Mouse (Mus musculus) E14TG2a.4 (cell line): ENCODE results near the gene Elf1.

Experiments
- H3K27me3 ChIP-seq: 2 replicates; pipeline ENCODE4 v1.6.1; 2014; ENCODE audit warnings: low read length, control low read depth; ENCODE audit not compliant: insufficient read depth
- H3K36me3 ChIP-seq: 2 replicates; pipeline ENCODE4 v1.6.1; 2014; ENCODE audit warnings: low read length, control low read depth; ENCODE audit not compliant: insufficient read depth
- H3K4me1 ChIP-seq: replicated peaks from 2 replicates; pipeline ENCODE4 v1.6.1; 2014; ENCODE audit warnings: low read depth, low read length, control low read depth
- H3K4me3 ChIP-seq: replicated peaks from 2 replicates; pipeline ENCODE4 v1.5.1; 2014; ENCODE audit warnings: mild to moderate bottlenecking, low read length
- H3K9me3 ChIP-seq: 2 replicates; pipeline ENCODE4 v1.6.1; 2014; ENCODE audit warnings: low read length, control low read depth
- CTCF ChIP-seq: conservative IDR thresholded peaks from 2 replicates; pipeline ENCODE4 v1.5.1; 2014; ENCODE audit warnings: low read length
- NANOG ChIP-seq: IDR thresholded peaks from 2 replicates; pipeline ENCODE4 v1.6.1; 2014; ENCODE audit warnings: borderline replicate concordance, low read length, mixed read lengths
- POU5F1 ChIP-seq: IDR thresholded peaks from 2 replicates; pipeline ENCODE4 v1.6.1; 2014; ENCODE audit warnings: low read length, borderline replicate concordance

The Elf1 gene

GRCm38 (mm10) chr14:79460401-79460800 lies 20.6 kb upstream of the Elf1 start:
- TF ChIP-seq CTCF (no peak), NANOG (no peak), POU5F1 (no peak)
- no peaks in the 10 kb centered on the region for H3K27me3 ChIP-seq
- H3K9me3 ChIP-seq = no peaks in the 10 kb centered on the region
- peaks cover 19% of the 10 kb centered on the region for H3K4me1 ChIP-seq
- H3K4me3 ChIP-seq = no peak overlapping the region
- peaks cover 32% of the 10 kb centered on the region for H3K36me3 ChIP-seq

DNA sequence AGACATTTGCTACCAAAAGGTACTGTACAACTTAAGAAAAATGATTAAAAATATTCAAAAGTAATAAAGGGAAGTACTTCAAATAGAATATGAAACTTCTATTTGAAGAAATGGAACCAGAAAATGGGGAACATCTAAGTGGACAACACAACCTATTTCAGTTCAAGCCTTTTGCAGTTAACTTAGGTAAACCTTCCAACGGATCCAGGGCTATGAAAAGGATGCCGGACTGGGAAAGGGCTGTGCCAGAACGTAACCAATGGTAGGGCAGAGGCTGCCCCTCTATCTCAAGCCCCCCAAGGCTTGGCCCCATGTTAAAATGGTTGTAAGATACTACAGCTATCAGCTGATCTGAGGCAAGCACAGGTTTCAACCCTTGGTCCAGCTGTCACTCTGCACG lies 20.0 kb upstream of the Elf1 start:
- Histone ChIP-seq H3K36me3 (peaks cover 38% of the 10 kb centered on the region), H3K27me3 (no peaks in the 10 kb centered on the region), H3K9me3 (no peaks in the 10 kb centered on the region), H3K4me1 (peaks cover 19% of the 10 kb centered on the region), H3K4me3 (no peak overlapping the region)
- TF ChIP-seq POU5F1 (no peak), CTCF (no peak), NANOG (no peak)

GRCm38 (mm10) chr14:79465623-79466022 lies 15.4 kb upstream of the Elf1 start:
- H3K9me3 ChIP-seq = no peaks in the 10 kb centered on the region
- no peaks in the 10 kb centered on the region for H3K27me3 ChIP-seq
- no peak for TF ChIP-seq NANOG
- H3K36me3 ChIP-seq = peaks cover 78% of the 10 kb centered on the region
- H3K4me1 ChIP-seq = no peaks in the 10 kb centered on the region
- no peak overlapping the region for H3K4me3 ChIP-seq

- no peaks in the 10 kb centered on the region for H3K4me1 ChIP-seq
- H3K27me3 ChIP-seq = no peaks in the 10 kb centered on the region
- peaks cover 83% of the 10 kb centered on the region for H3K36me3 ChIP-seq
- TF ChIP-seq NANOG = no peak
- peak; percentile 65 for TF ChIP-seq CTCF
- no peak overlapping the region for H3K4me3 ChIP-seq
- no peaks in the 10 kb centered on the region for H3K9me3 ChIP-seq
Measured at GRCm38 (mm10) chr14:79467621-79468020, 13.4 kb upstream of the Elf1 start.

DNA sequence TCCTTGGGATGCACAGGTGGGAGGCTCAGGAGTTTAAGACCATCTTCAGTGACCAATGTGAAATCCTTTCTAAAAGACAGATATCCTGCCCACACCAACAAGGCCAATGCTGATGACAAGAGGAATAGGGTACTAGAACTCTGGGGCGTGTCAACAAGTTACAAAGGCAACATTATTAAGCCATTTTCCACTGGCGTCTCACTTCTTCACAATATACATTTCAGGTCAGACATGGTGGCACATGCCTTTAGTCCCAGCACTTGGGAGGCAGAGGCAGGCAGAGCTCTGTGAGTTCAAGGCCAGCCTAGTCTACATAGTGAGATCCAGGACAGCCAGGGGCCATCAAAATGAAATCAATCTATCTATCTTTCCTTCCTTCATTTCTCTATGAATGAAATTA lies 7.6 kb upstream of the Elf1 start:
- H3K4me3 ChIP-seq = no peak overlapping the region
- H3K27me3 ChIP-seq = no peaks in the 10 kb centered on the region
- no peaks in the 10 kb centered on the region for H3K9me3 ChIP-seq
- no peaks in the 10 kb centered on the region for H3K4me1 ChIP-seq
- TF ChIP-seq NANOG = no peak
- no peak for TF ChIP-seq CTCF
- TF ChIP-seq POU5F1 = no peak
- H3K36me3 ChIP-seq = peaks cover 87% of the 10 kb centered on the region

GRCm38 (mm10) chr14:79481339-79482151 lies 551 bp downstream of the Elf1 start, which contains the start of gene Wbp4:
TSS of gene Wbp4 (minus strand) at chr14:79481520.
- peaks cover 21% of the 10 kb centered on the region for H3K36me3 ChIP-seq
- peak within 1 kb of the TSS; percentile 98 for H3K4me3 ChIP-seq
- H3K9me3 ChIP-seq = no peaks in the 10 kb centered on the region
- H3K4me1 ChIP-seq = peaks cover 49% of the 10 kb centered on the region
- no peak for TF ChIP-seq POU5F1
- H3K27me3 ChIP-seq = peaks cover 14% of the 10 kb centered on the region; the same call in 1 of the 2 replicates

DNA sequence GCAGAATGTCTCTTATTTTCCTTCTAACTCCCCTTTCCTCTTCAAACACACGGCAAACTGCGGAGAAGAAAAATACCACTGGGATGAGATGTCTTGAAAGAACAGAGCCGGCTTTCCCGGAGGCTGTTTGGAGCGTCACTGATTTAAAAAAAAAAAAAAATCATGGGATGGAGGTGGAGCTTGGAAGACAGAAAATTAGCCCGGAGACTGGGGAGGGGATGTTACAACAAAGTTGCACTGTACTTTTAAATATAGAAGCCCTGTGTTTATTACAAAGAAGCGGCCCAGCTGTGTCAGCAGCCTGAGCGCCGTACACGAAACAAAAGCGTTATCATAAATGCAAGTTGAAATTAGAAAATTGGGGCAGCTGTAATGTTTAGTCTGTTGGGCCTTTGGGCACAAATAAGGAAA lies 1.3 kb downstream of the Elf1 start:
- H3K36me3 ChIP-seq = peaks cover 17% of the 10 kb centered on the region; the same call in 1 of the 2 replicates
- no peak for TF ChIP-seq POU5F1
- no peak for TF ChIP-seq CTCF
- TF ChIP-seq NANOG = no peak
- H3K4me1 ChIP-seq = peaks cover 56% of the 10 kb centered on the region
- H3K27me3 ChIP-seq = peaks cover 19% of the 10 kb centered on the region; the same call in 1 of the 2 replicates
- peak overlapping the region; percentile 98 for H3K4me3 ChIP-seq
- H3K9me3 ChIP-seq = no peaks in the 10 kb centered on the region

GRCm38 (mm10) chr14:79482747-79483355 lies 1.9 kb downstream of the Elf1 start:
- Histone ChIP-seq H3K36me3 (peaks cover 12% of the 10 kb centered on the region; the same call in 1 of the 2 replicates), H3K27me3 (peaks cover 19% of the 10 kb centered on the region; the same call in 1 of the 2 replicates), H3K4me3 (peak overlapping the region; percentile 98), H3K4me1 (peaks cover 62% of the 10 kb centered on the region), H3K9me3 (no peaks in the 10 kb centered on the region)
- TF ChIP-seq POU5F1 (no peak), CTCF (no peak), NANOG (no peak)
